Mouse (Mus musculus): ENCODE results near the gene Pip5k1b.

DNA sequence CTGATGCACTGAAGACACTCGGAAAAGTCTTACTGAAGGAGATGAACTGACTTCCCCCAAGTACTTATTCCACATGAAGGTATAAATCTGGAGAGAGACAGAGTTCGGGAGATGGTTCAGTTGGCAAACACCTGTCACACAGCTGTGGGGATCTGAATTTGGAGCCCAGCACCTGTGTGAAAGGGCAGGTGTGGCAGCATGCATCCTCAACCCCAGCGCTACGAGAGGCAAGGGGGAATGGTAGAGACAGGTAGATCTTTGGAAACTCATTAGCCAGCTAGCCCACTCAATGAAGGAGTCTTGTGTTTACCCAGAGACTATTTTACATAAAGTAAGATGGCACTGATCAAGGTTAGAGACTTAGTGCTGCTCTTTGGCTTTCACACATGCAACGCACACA, 29.5 kb upstream of the Pip5k1b start:
- TF ChIP-seq POLR2A (IDR thresholded peaks at IDR 0.05; ENCODE audit: borderline replicate concordance, extremely low read depth, insufficient read depth, insufficient read length, poor library complexity, severe bottlenecking): no peak
- no peak for TF ChIP-seq CTCF (IDR thresholded peaks at IDR 0.05; ENCODE audit: borderline replicate concordance, extremely low read depth, insufficient read depth, insufficient read length)

All from brain, embryonic 14.5 days (tissue).